Comparison of ENCODE assay signal across 24 mouse cellular contexts in the genomic region with DNA sequence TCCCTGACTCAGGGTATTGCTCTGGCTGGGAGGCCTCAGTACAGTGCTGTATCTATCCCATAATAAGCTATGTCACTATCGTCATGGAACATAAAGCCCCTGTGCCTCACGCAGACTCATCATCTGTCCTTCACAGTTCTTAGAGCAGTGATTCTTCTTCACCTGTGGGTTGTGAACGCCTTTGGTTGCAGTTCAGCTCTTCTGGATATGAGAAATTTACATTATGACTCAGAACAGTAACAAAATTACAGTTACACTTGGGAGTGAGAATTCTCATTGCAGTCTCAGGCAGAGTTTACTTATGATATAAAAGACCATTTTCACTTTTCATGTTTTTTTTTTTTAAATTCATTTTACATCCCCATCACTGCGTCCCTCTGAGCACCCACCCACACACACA.
DNase-seq lines count a peak whose midpoint lies in the region; ATAC-seq and TF ChIP-seq lines count a peak whose summit lies in the region.
"Had no signal": no experiment of that assay in that cellular context is flagged by ENCODE, and none has a peak within 500 bp of the region (broad histone marks: within the 10 kb centered on the region; RNA-seq: fewer than 3 reads in every experiment).

No protein-coding gene starts in this region.

- H3K4me1 ChIP-seq in CH12.LX (ENCODE audit: control insufficient read depth in 1 of 2, insufficient read depth in 2 of 2) = peaks cover 0 to 23% of the 10 kb centered on the region in 2 experiments; a peak in 2 of 4 replicates
- no peaks in the 10 kb centered on the region for H3K4me1 ChIP-seq in liver, embryonic 11.5 days (replicated peaks; ENCODE audit: control insufficient read depth, insufficient read depth, low read length)

- H3K9me3 ChIP-seq in CH12.LX (replicated peaks; ENCODE audit: low read length) = no peaks in the 10 kb centered on the region
- no peaks in the 10 kb centered on the region for H3K9me3 ChIP-seq in liver, embryonic 11.5 days (ENCODE audit: control insufficient read depth, low read length)
- H3K9me3 ChIP-seq: embryonic facial prominence, embryonic 13.5 days; embryonic facial prominence, embryonic 15.5 days; forebrain, embryonic 10.5 days; forebrain, embryonic 12.5 days had no signal

- dilution Hi-C loops in CH12.LX (cut with MboI; ENCODE audit: extremely low pct_ligation_motif_present, extremely low pct_unique_long_range_greater_than_20kb, low sequenced_read_pairs) = no loop called here

- no peaks in the 10 kb centered on the region for H3K36me3 ChIP-seq in CH12.LX (replicated peaks in 1 of 2; ENCODE audit: control insufficient read depth in 1 of 2, insufficient read depth in 1 of 2, low read length in 1 of 2)
- H3K36me3 ChIP-seq in liver, embryonic 11.5 days (ENCODE audit: control insufficient read depth, insufficient read depth, low read length) = no peaks in the 10 kb centered on the region
- H3K36me3 ChIP-seq: embryonic facial prominence, embryonic 13.5 days; embryonic facial prominence, embryonic 15.5 days; forebrain, embryonic 10.5 days; forebrain, embryonic 12.5 days had no signal

- in situ Hi-C loops in CH12.LX (cut with MboI; ENCODE audit: low pct_ligation_motif_present, low pct_unique_long_range_greater_than_20kb, low sequenced_read_pairs) = no loop called here

- TF ChIP-seq CTCF in CH12.LX (conservative IDR thresholded peaks at IDR 0.05 in 1 of 2, IDR thresholded peaks at IDR 0.05 in 1 of 2; ENCODE audit: low read depth in 2 of 2, low read length in 2 of 2) = no peak

- H3K27ac ChIP-seq in CH12.LX (ENCODE audit: insufficient read depth, low read depth) = no peak overlapping the region
- no peak overlapping the region for H3K27ac ChIP-seq in liver, embryonic 11.5 days (ENCODE audit: low read depth, low read length)
- H3K27ac ChIP-seq: embryonic facial prominence, embryonic 13.5 days; embryonic facial prominence, embryonic 15.5 days; forebrain, embryonic 10.5 days; forebrain, embryonic 12.5 days had no signal

- 85% methylated on average over 4 of the region's 4 CpGs for WGBS in liver, embryonic 11.5 days

- no peak for TF ChIP-seq EP300 in CH12.LX (IDR thresholded peaks at IDR 0.05; ENCODE audit: low read length)

- no peak for DNase-seq in frontal cortex, postnatal 36 days (ENCODE audit: low spot score in 2 of 2)
- peak; percentile 58 for DNase-seq in CH12.LX (ENCODE audit: extremely low read depth)
- DNase-seq in telencephalon, adult 2 months (ENCODE audit: low read depth, low spot score) = peak; percentile 56
- no peak for DNase-seq in liver, embryonic 11.5 days (ENCODE audit: low spot score)
- DNase-seq: adrenal gland, adult 2 months; adrenal gland, postnatal 10 days; adrenal gland, postnatal 25 days; B cell, adult 2 months; cerebellum, adult 11 months; cerebellum, adult 18-20 months; cerebellum, adult 8-10 months; cerebellum, adult 9-11 months; cerebellum, postnatal 14 days; cerebellum, postnatal 36 days; embryo, embryonic 11 days had no signal

- no peak for TF ChIP-seq POLR2A in CH12.LX (IDR thresholded peaks at IDR 0.05; ENCODE audit: low read depth, low read length)

- H3K4me3 ChIP-seq in CH12.LX (replicated peaks in 1 of 3; ENCODE audit: low read depth in 2 of 3, low read length in 2 of 3, poor library complexity in 1 of 3) = no peak overlapping the region
- H3K4me3 ChIP-seq in liver, embryonic 11.5 days (ENCODE audit: low read depth, low read length) = no peak overlapping the region
- H3K4me3 ChIP-seq: embryonic facial prominence, embryonic 13.5 days; embryonic facial prominence, embryonic 15.5 days; erythroblast, embryonic 14.5 days; forebrain, embryonic 10.5 days; forebrain, embryonic 12.5 days had no signal

- ATAC-seq in frontal cortex, adult (ENCODE audit: low TSS enrichment) = peak; percentile 53
- ATAC-seq in liver, embryonic 11.5 days (replicated peaks; ENCODE audit: low FRiP score) = no peak
- ATAC-seq: CD4-positive, CD25-positive, alpha-beta regulatory T cell, adult 4 months; forebrain, embryonic 14.5 days; forebrain, embryonic 16.5 days had no signal

- no peaks in the 10 kb centered on the region for H3K79me2 ChIP-seq in CH12.LX (replicated peaks; ENCODE audit: control insufficient read depth, extremely low read depth, insufficient read depth, poor library complexity, severe bottlenecking)

- H3K9ac ChIP-seq in CH12.LX (ENCODE audit: insufficient read depth, low read depth) = no peak overlapping the region
- H3K9ac ChIP-seq in liver, embryonic 11.5 days (ENCODE audit: low read depth, low read length) = no peak overlapping the region
- H3K9ac ChIP-seq: embryonic facial prominence, embryonic 13.5 days; embryonic facial prominence, embryonic 15.5 days; forebrain, embryonic 12.5 days had no signal

- no peaks in the 10 kb centered on the region for H3K27me3 ChIP-seq in CH12.LX (replicated peaks)
- H3K27me3 ChIP-seq in liver, embryonic 11.5 days (replicated peaks; ENCODE audit: control insufficient read depth, insufficient read depth, low read length) = no peaks in the 10 kb centered on the region
- H3K27me3 ChIP-seq: embryonic facial prominence, embryonic 13.5 days; embryonic facial prominence, embryonic 15.5 days; forebrain, embryonic 12.5 days had no signal

- TF ChIP-seq RAD21 in CH12.LX (IDR thresholded peaks at IDR 0.05; ENCODE audit: low read depth, low read length) = no peak

- H3K4me2 ChIP-seq in CH12.LX (ENCODE audit: insufficient read depth, low read depth, poor library complexity, severe bottlenecking) = no peak overlapping the region
- no peak overlapping the region for H3K4me2 ChIP-seq in liver, embryonic 11.5 days
- H3K4me2 ChIP-seq: embryonic facial prominence, embryonic 13.5 days; embryonic facial prominence, embryonic 15.5 days; forebrain, embryonic 12.5 days had no signal

TF ChIP-seq in CH12.LX, 34 proteins besides CTCF, POLR2A, EP300 and RAD21:
- TF ChIP-seq BHLHE40 (IDR thresholded peaks at IDR 0.05; ENCODE audit: low read depth, low read length) (no peak), RCOR1 (conservative IDR thresholded peaks at IDR 0.05; ENCODE audit: low read depth, low read length) (no peak), TCF12 (IDR thresholded peaks at IDR 0.05; ENCODE audit: low read depth, low read length) (no peak), MEF2A (IDR thresholded peaks at IDR 0.05; ENCODE audit: borderline replicate concordance, low read depth, low read length) (no peak), HCFC1 (IDR thresholded peaks at IDR 0.05; ENCODE audit: low read depth, low read length) (no peak), ZC3H11A (IDR thresholded peaks at IDR 0.05; ENCODE audit: low read depth, low read length) (no peak), NELFE (IDR thresholded peaks at IDR 0.05; ENCODE audit: low read depth, low read length) (no peak), ZKSCAN1 (IDR thresholded peaks at IDR 0.05; ENCODE audit: borderline replicate concordance, low read depth, low read length) (no peak), IRF4 (IDR thresholded peaks at IDR 0.05; ENCODE audit: low read depth, low read length) (no peak), JUN (IDR thresholded peaks at IDR 0.05; ENCODE audit: insufficient read depth, low read depth, low read length) (no peak), MXI1 (IDR thresholded peaks at IDR 0.05; ENCODE audit: low read depth, low read length) (no peak), ZNF384 (IDR thresholded peaks at IDR 0.05; ENCODE audit: low read depth, low read length) (no peak), CHD1 (IDR thresholded peaks at IDR 0.05; ENCODE audit: low read depth, low read length) (no peak), NRF1 (IDR thresholded peaks at IDR 0.05; ENCODE audit: low read depth, low read length) (no peak)

Comparison
In these comparisons a context has a peak if more than half of its experiments do, and no peak if none do; other contexts are left out.
1. DNase-seq: peak in CH12.LX (single experiment) and telencephalon, adult 2 months (single experiment); none in frontal cortex, postnatal 36 days (0 of 2) and liver, embryonic 11.5 days (single experiment).